Mouse (Mus musculus) WW6 (cell line): ENCODE data around the gene Slc15a5.

Experiments used
- DNase-seq: peaks from one replicate; pipeline ENCODE4 v3.0.0-alpha.2; 2013; ENCODE audit warnings: low read depth, low spot score

Slc15a5 gene

DNA sequence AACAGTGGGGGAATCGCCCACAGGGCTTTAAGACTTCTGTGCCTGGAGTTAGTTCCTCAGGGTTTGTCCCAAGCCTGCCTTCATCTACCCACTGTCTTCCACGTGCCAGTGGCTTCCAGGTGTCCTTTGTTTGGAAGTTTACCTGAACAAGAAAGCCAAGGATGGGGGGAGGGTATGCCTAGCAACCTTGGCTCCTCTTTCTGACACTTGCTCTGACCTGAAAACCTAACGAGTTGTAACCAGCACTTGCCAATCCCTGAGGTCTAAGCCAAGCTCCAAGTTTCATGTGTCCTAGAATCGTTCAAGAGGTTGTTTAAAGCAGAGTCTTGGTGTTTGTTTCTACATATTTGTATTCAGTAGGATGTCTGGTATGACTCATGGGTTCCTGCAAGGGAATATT is 116.9 kb downstream of the Slc15a5 start:
- DNase-seq: no peak

DNA sequence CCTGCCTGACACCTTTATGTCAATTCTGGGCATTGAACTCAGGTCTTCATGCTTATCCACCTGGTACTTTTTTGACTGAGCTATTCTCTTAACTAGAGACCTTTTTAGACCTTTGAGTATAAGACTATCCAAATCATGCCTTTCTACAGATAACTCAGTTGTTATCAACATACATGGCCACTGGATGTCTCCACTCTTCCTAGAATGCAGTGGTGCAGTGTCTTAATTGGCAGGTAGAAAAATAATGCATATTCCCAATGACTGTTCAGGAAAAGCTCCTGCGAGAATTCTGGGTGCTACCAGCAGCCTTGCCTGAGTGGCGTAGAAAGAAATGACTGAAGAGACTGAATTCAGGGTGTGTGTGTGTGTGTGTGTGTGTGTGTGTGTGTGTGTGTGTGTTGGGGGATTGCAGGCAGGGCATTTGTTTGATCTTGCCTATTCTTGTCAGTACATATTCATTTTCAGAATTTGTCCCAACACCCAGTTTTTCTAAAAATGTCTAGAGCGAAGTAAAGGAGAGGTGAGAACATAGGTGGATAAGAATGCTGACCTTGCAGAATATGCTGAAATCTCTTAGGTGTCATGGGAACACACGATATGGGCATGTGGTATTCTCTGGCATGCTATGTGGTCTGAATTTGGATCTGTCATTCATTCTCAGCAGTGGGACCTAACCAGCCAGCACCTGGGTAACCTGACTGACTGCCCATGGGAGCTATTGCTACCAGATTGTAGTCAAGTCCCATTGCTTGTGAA is 119.5 kb downstream of the Slc15a5 start:
- DNase-seq: no peak

DNA sequence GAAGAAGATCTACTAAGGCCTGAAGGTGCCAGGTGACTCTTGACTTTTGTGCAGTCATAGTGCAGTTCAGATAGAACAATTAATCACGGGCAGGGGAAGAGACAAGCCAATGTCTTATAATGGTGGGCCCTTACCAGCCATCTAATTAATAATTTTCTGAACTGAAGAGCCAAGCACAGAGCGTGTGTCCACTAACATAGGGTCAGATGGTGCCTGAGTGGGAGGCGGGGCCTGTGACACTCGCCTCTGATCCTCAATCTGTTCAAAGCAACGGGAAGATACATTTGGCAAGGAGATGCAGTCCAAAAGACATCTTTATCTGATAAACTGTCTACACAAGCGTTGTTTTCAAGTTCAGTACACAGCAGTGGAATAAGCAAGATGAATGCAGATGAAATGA is 122.1 kb downstream of the Slc15a5 start:
- DNase-seq: no peak

DNA sequence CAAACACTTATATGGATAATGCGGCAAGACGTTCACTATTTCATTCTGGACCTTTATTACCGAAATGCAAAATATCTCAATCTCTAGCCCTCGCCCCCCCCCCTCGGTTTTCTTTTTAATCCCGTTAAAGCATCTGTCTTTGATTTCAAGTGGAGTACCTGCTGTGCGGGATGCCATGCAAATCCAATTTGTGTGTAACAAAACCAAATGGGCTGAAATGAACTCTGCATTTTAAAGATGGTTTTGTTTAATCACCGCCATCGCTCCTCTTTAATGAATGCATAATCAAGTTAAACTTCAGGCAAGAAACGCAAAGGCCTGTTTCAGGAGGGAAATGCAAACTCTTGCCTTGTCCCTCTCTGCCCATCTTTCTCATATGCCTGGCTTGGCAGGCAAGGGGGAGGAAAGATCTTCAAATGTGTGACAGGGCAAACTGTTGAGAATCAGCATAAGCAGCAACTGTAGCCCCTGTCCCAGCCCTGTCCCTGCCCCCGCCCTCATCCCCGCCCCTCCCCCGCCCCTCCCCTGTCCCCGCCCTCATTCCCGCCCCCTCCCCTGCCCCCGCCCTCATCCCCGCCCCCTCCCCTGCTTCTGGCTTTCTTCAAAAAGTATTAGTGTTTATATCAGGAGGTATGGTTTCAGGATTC is 122.8 kb downstream of the Slc15a5 start:
- DNase-seq: no peak

DNA sequence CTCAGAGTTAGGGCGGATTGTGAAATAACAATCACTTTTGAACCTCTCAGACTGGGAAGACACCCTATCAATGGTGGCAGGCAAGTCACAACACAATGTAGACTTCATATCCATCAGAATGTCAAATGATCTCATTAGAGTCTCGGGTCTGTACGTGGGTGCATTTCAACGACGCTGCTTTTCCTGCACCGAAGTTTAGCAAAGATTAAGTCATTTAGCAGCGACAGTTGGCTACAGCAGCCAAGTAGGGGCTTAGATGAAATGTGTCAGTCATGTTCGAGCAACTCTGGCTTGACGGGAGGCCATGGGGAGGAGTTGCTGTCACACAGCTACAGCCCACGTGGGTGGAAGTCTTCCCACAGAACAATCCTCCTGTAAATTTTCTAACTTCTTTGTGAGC is 133.2 kb downstream of the Slc15a5 start:
- no peak for DNase-seq

DNA sequence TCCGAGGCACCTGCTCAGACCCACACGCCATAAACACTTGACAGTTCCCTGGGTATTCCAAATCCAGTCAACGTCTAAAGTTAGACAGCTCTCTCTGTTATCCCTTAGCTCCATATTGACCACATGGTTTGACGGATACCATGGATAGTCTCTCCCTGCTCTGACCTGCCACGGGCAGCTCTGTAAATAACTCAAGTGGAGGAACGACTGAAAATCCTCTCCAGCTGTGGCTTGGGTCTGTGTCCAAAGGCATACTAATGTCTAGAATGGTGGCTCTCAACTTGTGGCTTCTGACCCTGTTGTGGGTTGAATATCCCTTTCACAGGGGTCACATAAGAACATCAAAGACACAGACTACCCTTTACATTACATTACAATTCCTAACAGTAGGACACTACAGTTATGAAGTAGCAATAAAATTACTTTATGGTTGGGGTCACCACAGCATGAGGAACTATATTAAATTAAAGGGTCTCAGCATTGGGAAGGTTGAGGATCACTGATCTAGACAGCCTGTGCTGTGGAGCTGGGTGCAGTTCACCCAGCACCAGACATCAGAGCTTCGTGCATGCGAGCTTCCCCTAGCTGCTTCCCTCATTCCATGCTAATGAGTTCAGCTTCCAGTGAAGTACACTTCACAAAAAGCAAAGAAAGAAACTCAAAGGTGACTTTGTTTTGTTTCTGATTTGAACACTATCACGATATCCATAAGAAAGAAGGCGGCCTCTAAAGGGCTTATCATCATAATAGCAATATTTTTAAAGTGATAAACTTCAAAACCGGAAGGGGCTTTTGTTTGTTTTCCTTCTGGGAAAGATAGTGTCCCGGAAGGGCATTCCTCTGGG is 139.1 kb downstream of the Slc15a5 start:
- no peak for DNase-seq

DNA sequence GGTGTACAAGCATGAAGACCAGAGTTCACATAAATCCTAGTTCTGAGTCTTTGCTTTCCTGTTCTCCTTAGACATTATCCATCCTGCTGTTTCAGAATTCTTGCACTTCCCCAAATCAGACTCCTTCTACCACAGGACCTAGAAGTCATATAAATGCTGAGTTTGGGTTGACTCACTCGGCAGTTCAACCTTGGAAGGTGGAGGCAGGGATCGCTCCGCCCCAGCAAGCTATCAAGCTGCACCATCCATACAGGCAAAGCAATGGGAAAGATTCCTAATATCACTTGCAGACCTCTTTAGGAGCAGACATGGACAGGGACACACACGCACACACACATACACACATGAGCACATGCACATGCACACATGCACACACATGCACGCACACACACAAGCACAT is 142.2 kb downstream of the Slc15a5 start:
- DNase-seq: no peak

DNA sequence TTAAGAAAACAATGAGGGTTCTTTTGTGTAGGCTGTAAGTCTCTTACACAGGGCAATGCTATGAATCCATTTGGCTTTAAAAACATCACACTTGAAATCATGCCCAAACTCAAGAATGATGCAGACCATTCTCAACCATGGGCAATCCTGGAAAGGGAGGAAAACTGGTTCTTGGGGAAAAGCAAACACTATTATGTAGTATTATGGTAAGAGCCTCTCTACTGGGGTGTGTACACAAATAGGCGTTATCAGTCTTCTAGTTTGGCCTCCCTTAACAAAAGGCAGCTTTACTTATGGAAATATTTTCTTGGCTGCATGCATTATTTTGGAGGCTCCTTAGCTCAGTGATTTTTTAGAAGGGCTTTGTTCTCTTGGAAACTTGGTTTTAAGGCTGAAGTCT is 143.4 kb downstream of the Slc15a5 start:
- no peak for DNase-seq

DNA sequence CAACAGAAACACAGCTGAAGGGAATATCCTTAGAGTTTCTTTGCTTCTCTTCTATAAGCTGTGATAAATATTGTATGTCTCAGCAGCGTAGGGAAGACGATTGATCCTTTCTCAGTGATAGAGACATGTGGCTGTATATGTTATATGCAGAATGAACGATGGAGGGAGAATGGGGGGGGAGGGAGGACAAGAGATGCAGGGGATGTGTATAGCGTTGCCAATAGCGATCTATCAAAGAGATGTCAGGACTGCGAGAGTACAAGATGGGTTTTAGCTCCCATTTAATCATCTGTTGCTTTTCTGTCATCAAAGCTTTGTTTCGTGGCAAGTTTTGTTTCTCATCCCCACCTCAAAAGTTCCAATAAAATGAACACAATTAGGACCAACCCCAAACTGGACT is 143.9 kb downstream of the Slc15a5 start:
- DNase-seq: no peak

DNA sequence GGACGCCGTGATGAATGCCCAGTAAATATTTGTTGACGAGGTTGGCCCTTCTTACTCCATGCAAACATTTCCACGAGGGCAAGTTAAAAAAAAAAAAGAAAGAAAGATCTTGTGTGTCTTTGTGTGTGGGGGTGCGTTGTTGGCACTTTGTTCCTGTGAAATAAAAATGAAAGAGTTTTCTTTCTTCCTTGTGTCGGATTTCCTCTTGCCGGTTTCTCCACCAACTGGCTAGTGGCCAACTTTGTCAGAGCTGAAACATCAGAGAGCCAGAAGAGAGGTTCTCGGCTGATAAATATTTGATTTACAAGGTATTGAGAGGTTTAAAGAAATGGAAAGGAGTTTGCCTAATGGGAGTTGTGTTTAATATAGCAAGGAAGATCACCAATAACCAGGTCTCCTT is 144.4 kb downstream of the Slc15a5 start:
- DNase-seq: no peak

DNA sequence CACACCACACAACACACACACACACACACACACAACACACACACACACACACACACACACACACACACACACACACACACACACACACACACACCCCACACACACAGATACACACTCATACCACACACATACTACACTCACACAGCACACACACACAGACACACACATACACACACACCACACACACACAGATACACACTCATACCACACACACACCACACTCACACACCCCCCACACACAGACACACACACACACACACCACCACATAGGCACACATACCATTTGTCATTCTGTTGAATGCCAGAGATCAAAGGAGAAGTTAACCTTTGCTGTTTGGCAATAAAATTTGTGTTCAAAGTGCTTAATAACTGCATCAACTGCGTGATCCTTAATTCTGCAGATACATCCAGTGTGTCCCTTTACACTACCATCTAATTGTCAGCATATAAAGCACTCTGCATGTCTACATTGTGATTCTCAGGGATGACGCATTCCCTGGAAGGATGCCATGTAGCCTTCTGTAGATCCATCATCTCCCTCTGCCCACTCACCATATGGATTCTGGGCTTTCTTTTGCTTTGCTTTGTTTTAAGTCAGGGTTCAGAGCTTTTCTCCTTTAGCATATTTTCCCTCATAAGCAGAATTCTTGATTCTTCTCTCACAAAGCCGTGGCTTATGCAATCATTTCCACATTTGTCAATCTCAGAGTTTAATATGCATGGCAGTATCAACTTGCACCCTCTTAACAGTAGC is 145.0 kb downstream of the Slc15a5 start:
- DNase-seq: no peak
